Mouse (Mus musculus) olfactory bulb, adult 2 months (tissue): Measurements from ENCODE around the gene Sidt1. TPM values are rescaled to one million over a fixed set of nuclear protein-coding genes. Genes with fewer than 3 reads are reported as not detected.
"Not testable (repeated sequence)": the region's sequence is repeated elsewhere in the genome, so short reads cannot be mapped to it uniquely, and the experiment has no call there.

Experiments used
- H3K27ac ChIP-seq: fragments of 200-500 bp; 2 replicates; pipeline ENCODE4 v1.5.1; 2012; ENCODE audit warnings: low read depth, low read length; ENCODE audit not compliant: insufficient read depth
- H3K4me1 ChIP-seq: fragments of 200-500 bp; 2 replicates; pipeline ENCODE4 v1.6.1; 2012; ENCODE audit warnings: low read length; ENCODE audit not compliant: control insufficient read depth, insufficient read depth
- H3K4me3 ChIP-seq: fragments of 200-500 bp; 2 replicates; pipeline ENCODE4 v1.5.1; 2012; ENCODE audit warnings: mild to moderate bottlenecking, low read depth, low read length, moderate library complexity; ENCODE audit not compliant: insufficient read depth
- CTCF ChIP-seq: fragments of 200-500 bp; IDR thresholded peaks from 2 replicates; pipeline ENCODE4 v1.5.1; 2012; ENCODE audit warnings: low read depth, mild to moderate bottlenecking, low read length, moderate library complexity; ENCODE audit not compliant: insufficient read depth
- POLR2A ChIP-seq: fragments of 200-500 bp; IDR thresholded peaks from 2 replicates; pipeline ENCODE4 v1.6.1; 2012; ENCODE audit warnings: mild to moderate bottlenecking, low read depth, low read length, moderate library complexity; ENCODE audit not compliant: insufficient read depth
- WGBS: fragments of 180-500 bp; shearing (Covaris S2); methylation state at CpG from one replicate; pipeline ENCODE4 v1.1.7; 2018; 5-methylcytosine and 5-hydroxymethylcytosine counted together
- polyA plus RNA-seq: library from polyadenylated mRNA; stranded (reverse); fragments of >200 nt; gene quantifications from 2 replicates; pipeline ENCODE4 v1.2.4, GENCODE M21; 2012; ENCODE audit warnings: low replicate concordance; ENCODE audit not compliant: missing spikeins, insufficient read depth, insufficient read length

The Sidt1 gene
- polyA plus RNA-seq, 1 experiment: not detected

DNA sequence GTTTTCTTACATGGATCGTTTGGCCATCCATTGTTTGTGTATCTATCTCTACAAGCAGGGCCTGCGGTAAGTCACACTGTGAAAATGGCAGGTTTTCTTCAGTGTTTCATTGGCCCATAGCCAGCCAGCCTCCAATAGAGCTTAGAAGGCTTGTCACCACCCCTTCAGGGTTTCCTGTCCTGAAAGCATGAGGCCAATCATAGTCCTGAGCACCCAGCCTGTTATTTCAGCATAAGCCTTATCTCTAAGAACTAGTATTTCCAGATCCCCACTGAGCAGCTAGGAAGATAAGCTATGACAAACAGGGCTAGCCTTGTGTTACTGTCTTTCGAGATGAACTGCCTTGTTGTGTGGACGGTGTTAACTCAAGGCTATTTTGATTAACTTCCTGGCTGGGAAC is 19.6 kb downstream of the Sidt1 start:
- H3K4me3 ChIP-seq: no peak overlapping the region
- TF ChIP-seq POLR2A (no peak), CTCF (no peak)
- H3K4me1 ChIP-seq: peaks cover 3% of the 10 kb centered on the region; the same call in 1 of the 2 replicates
- WGBS: 71% methylated on average over 4 of the region's 4 CpGs
- H3K27ac ChIP-seq: no peak overlapping the region

DNA sequence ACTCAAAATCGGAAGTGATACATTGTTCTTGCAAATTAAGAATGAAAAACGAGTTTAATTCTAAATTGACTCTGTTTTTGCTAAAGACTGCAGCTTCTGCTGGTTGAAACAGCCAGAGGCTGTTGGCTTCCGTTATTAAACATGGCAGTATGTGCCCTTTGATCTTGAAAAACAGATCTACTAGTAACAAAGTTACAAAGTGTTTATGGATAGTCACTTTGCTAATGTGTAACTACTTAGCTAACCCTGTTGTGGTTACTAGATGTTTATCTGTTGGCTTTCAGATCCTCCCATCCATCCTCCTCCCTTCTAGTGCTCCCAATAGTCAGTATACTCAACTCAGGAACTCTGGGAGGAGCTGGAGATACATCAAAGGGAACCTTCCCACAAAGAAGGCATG is 27.4 kb downstream of the Sidt1 start:
- Histone ChIP-seq H3K4me3 (no peak overlapping the region), H3K27ac (no peak overlapping the region), H3K4me1 (no peaks in the 10 kb centered on the region)
- no peak for TF ChIP-seq POLR2A
- TF ChIP-seq CTCF: no peak
- 66% methylated on average over 3 of the region's 3 CpGs for WGBS

DNA sequence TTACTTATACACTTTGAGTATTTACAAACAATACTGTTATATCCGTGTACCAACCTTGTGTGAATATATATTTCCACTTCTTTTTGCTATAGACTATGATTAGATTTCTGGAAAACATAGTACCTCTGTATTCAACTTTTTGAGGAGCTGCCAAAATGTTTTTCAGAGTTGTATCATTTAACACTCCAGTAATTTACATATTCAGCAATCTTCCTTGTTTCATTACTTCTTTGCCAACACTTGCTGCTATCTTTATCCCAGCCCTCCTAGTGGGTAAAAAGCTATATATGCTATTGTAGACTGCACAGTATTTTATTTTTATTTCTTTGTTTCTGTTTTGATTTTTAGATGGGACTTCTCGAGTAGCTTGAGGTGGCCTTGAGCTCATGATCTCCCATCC is 29.2 kb downstream of the Sidt1 start:
- Histone ChIP-seq H3K4me3 (no peak overlapping the region), H3K4me1 (no peaks in the 10 kb centered on the region), H3K27ac (no peak overlapping the region)
- TF ChIP-seq POLR2A: no peak
- no peak for TF ChIP-seq CTCF
- WGBS: 71% methylated on average over 2 of the region's 2 CpGs

DNA sequence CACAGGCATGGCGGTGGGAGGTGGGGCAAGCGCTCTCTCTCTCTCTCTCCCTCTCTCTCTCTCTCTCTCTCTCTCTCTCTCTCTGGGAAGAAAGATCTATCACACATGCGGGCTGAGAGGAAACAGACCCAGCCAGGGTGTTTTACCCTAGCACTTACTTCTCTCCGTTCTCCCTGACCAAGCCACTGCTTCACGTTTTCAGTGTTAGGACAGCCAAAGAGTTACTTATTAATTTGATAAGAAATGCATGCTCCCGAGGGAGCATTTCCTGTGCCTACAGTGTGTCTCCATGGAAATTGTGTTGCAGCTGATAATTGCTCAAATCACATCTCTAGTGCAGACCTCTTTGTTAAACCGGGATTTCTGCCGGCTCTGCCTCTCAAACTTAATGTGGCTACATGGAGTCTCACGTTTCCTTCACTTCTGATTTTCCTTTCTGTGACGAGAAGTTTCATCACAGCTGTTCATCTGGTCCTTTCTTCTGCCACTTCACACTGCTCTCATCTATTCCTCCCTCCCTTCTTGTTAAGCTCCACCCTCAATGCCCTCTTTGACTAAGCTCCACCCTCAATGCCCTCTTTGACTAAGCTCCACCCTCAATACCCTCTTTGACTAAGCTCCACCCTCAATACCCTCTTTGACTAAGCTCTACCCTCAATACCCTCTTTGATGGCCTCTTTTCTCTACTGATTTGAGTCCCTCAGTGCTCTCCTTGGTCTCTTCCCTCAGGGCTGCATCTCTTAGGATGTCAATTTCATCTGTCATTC is 30.7 kb downstream of the Sidt1 start:
- no peak for TF ChIP-seq CTCF
- no peak for TF ChIP-seq POLR2A
- H3K4me3 ChIP-seq: no peak overlapping the region
- no peaks in the 10 kb centered on the region for H3K4me1 ChIP-seq
- H3K27ac ChIP-seq: no peak overlapping the region
- WGBS: 25% methylated on average over 10 of the region's 10 CpGs

DNA sequence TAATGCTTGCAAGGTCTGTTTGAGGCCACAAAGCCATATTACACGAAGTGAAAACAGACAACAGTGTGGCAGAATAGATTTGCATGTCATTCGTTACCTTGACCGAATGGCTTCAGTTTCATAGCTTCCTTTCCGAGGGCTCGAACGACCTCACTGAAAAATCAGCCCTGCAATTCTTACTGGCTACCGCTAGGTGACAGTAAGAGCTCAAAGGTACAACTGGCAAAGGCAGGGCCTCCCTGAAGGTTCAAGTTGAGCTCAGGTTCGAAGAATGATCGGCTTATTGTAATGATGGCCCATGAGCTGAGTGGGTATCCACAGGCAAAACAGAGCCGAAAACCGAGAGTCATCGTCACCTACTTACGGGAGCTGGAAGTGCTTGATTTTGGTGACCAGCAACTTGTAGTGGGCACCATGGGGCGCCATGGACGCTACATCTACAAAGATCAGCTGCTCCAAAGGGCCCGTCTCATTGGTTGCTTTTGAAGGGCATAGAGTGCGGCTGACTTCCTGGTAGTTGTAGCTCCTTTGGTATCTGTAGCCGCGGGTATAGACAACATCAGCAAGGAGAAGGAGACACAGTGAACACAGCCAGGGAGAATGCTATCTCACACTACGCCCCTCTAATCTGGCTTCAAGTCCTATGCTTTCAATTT is 33.4 kb downstream of the Sidt1 start:
- WGBS: 86% methylated on average over 20 of the region's 20 CpGs
- no peak overlapping the region for H3K4me3 ChIP-seq
- no peak overlapping the region for H3K27ac ChIP-seq
- TF ChIP-seq POLR2A: no peak
- TF ChIP-seq CTCF: no peak
- H3K4me1 ChIP-seq: no peaks in the 10 kb centered on the region

DNA sequence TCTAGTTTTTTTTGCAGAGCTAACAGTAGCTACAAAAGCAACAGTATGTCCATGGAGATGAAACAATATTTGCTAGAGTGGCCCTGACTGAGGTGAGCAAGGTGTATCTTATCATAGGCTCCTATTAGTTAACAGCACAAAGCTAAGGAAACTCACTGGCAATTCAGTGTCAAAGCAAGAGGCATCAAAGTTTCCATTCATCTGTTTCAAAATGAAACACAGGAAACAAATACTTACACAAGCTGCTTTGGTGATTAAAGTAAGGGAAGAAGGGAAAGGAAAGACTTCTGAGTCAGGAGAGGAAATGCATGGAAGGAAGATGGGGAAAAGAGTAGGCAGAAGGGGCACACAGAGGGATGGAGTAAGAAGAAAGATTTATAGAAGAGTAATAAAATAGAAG is 39.0 kb downstream of the Sidt1 start:
- no peak overlapping the region for H3K27ac ChIP-seq
- H3K4me1 ChIP-seq: no peaks in the 10 kb centered on the region
- TF ChIP-seq CTCF (no peak), POLR2A (no peak)
- no peak overlapping the region for H3K4me3 ChIP-seq

GRCm38 (mm10) chr16:44292681-44293080 is 40.3 kb downstream of the Sidt1 start:
- 96% methylated on average over 2 of the region's 2 CpGs for WGBS
- H3K4me1 ChIP-seq, H3K27ac ChIP-seq, H3K4me3 ChIP-seq: not testable (repeated sequence)

GRCm38 (mm10) chr16:44289004-44289648 is 43.9 kb downstream of the Sidt1 start:
- no peak overlapping the region for H3K4me3 ChIP-seq
- H3K27ac ChIP-seq: no peak overlapping the region
- 71% methylated on average over 4 of the region's 4 CpGs for WGBS
- TF ChIP-seq CTCF: no peak
- TF ChIP-seq POLR2A: no peak
- H3K4me1 ChIP-seq: no peaks in the 10 kb centered on the region

DNA sequence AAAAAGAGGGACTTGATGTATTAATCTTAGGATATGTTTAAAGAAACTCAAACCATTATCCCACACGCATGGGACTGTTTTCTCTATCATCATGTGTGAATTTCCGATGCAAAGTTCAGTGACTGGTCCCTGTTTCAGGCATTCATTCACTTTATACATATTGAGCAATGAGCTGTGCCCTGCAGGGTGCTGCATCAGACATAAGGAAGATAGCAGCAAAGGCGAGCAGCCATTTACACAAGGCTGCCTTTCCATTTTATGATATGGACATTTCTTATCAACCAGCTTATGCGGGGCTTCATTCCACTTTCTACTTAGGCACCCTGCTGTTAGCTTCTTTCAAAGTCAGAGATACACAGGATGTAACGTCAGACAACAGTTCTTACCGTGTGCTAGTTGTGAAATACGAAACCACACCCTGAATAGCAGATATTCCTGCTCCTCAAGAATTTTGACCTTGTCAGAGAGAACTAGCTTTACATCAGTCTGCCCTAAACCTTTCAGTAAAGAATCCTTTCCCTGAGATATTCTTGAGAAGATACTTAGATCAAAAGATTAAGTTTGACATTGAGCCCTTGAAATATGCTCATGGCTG is 45.5 kb downstream of the Sidt1 start:
- H3K4me1 ChIP-seq: no peaks in the 10 kb centered on the region
- TF ChIP-seq CTCF: no peak
- no peak for TF ChIP-seq POLR2A
- H3K4me3 ChIP-seq: no peak overlapping the region
- no peak overlapping the region for H3K27ac ChIP-seq
- 77% methylated on average over 7 of the region's 7 CpGs for WGBS
